Mouse (Mus musculus) kidney, adult 9 months (tissue): ENCODE measurements at regions not wholly inside any gene's neighbourhood (a gene's known extent, or its start where the extent isn't known, plus 50 kb on each side); places are given as distances from the start of the nearest gene placed in this dataset.

Source experiments
- DNase-seq: peaks from one replicate; pipeline ENCODE4 v3.0.0; 2022

DNA sequence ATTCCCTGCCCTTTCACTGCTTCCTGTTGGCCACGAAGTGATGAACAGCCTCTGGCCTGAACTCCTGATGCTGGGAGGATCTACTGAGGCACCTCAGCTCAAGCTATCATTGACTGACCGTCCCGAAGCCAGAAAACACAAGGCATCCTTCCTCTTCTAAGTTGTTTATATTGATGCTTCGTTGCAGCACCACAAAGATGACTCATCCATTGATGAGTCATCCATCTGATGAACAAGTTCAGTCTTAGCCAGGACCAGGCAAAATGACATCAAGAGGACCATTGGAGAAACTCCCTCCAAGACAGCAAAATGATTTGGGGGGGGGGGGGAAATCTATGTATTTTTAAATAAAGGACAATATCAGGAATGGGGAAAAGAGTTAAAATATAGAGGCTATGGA, 144.5 kb downstream of the Rab28 start:
- DNase-seq: no peak

DNA sequence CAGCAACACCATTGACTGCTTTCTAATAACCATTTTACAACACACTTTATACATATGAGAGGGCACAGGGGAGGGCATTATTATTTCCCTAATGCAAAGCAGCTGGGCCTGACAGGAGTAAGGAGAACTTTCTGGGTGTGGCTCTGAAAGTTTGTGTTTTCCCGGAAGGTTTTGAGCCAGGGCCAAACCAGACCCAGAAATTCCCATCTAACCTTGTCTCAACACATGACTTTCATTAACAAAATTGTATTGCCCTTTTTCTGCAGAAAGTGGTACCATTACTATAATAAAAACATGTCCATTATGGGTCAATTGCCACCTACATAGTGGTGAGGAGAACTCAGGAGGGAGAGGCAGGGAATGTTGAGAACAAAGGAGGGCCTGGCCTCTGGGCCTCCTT, 145.7 kb downstream of the Rab28 start:
- DNase-seq: no peak

DNA sequence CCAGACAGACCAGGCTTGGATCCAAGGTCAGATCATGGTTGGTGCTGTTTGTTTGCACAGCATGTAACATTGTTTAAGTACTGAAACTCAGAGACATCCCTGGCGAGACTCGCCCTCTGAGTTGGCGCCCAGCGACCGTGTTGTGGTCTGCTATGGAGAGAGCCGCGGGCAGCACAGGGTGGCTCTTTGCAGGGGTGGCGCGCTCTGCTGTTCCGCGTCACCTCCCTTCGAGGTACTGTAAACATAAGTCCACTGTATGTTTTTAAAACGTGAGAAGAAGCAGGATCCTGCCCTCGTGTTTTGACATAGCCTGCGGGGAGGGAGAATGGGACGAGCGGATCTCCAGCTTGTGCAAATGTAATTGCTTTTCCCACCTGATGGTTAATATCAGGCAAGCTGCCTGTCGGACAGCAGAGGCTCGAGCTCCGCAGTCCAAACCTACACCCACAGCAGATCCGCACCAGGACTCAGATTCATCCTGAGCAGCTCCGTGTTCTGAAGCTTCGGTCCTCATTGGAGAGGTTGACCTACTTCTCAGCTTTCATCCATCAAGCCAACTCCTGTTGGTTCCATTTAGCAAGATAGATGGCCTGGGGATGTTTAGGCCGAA, 151.2 kb downstream of the Rab28 start:
- DNase-seq: no peak

DNA sequence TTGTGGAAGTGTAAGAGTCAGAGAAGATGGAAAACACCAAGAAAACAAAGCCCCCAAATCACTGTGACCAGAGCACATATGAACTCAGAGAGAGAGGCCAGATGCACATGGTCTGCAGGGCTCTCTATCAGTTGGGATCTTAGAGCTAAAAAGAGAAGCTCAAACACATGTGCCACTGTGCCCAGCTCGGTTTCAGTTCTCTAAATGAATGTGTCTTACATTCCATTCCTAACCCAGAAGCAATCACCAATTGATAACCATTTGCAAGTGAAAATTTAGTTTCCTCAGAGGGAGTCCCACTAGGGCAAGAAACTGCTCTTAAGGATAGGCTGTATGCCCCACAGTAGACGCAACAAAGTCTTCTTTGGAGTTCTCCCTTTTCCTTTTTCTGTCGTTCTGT, 153.6 kb downstream of the Rab28 start:
- no peak for DNase-seq

DNA sequence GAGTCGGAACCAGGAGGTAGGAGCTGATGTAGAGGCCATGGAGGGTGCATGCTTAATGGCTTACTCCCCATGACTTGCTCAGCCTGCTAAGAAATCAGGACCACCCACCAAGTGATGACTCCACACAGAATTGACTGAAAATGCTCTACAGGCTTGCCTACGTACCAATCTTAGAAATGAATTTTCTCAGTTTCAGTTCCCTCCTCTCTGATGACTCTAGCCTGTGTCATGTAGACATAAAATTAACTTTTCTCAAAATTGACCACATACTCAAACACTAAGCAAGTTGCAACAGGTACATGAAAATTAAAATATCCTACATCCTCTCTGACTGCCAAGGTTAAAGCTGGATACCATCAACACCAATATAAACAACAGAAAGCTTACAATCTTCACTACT, 157.9 kb downstream of the Rab28 start:
- no peak for DNase-seq

DNA sequence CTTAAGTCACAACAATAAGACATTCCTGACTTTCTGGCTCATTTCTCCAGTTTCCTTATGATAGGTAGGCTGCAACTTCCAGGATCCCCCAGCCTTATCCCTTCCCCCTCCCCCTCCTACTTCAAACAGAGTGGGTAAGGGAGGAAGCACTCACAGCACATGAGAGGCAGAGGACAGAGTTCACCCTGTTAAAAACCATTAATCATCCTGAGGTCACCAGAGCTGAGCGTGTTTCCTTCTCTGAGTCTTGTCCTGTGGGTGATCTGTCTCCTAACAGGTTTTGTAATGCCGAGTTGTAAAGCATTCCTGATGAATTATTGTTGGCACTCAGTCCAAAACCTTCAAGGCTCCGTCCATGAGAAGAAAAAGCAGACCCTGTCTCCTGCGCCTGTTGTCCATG, 161.0 kb downstream of the Rab28 start:
- DNase-seq: peak; percentile 3

DNA sequence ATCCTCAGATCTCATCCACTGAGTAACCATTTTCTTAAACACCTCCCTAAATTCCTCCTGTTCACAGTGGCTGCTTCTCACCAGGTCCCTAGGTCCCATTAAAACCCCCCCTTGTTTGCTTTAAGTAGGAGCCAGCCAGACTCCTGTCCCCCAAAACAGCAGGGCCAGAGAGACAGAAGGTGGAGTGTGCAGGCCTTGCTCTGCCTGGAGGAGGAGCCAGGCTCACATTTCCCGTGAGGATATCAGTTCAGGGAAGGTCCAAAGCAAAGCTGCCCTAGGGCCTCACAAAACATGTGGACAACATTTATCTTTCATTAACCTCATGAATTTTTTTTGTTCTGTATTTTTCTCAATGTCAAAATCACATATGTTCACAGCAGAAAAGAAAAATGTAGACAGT, 167.2 kb downstream of the Rab28 start:
- DNase-seq: no peak

DNA sequence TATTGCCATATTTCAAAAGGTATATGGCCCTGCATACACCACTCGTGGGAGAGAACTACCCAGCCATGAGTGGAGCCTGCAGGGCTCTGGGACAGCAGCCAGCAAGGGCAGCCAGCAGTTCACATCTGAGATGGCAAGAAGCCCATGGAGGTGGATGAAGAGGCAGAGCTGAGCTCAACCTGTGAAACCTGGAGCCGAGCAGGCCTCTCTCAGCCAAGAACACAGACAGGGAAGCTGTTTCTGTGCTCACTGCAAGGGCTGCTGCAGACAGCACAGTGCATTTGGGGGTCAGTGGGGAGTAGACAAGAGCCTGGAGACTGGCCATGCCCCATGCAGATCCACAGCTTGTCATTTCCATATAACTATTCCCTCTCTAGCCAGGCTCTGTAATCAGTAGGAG, 173.4 kb downstream of the Rab28 start:
- peak; percentile 44 for DNase-seq
